Mouse (Mus musculus) ES-E14 (cell line): ENCODE data around the gene Ctrb1.

Experiments used
- CHD2 ChIP-seq: IDR thresholded peaks from 2 replicates; pipeline ENCODE4 v1.6.1; 2014; ENCODE audit warnings: mild to moderate bottlenecking, low read depth, low read length, inconsistent platforms
- HCFC1 ChIP-seq: IDR thresholded peaks from 2 replicates; pipeline ENCODE4 v1.6.1; 2012; ENCODE audit warnings: low read length, inconsistent platforms, borderline replicate concordance; ENCODE audit not compliant: insufficient read depth
- MAFK ChIP-seq: IDR thresholded peaks from 2 replicates; pipeline ENCODE4 v1.6.1; 2014; ENCODE audit warnings: mild to moderate bottlenecking, low read depth, low read length, inconsistent platforms; ENCODE audit not compliant: insufficient read depth

DNA sequence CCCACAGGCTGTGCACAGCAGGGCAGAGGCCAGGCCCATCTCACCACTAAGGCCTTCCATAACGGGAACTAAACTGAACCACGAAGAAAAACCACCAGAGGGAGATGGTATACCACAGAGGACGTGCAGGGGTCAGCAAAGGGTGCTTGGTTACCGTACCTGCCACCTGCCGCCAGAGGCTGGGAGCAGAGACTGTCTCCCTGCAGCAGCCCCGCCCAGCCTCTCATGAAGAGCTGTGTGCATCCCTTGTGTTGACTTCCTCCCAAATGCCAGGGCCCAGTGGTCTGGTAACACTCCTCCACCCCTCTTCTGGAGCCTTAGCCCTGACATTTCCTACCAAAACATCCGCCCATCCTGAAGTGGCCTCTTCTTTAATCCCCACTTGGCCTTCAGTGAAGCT lies 48.8 kb upstream of the Ctrb1 start:
- TF ChIP-seq CHD2 = no peak
- TF ChIP-seq MAFK = no peak
- no peak for TF ChIP-seq HCFC1
